Mouse (Mus musculus) cerebellum, postnatal 25 days (tissue): ENCODE measurements at regions not wholly inside any gene's neighbourhood (a gene's known extent, or its start where the extent isn't known, plus 50 kb on each side); places are given as distances from the start of the nearest gene placed in this dataset.

ENCODE experiments used
- DNase-seq, 2 experiments: peaks; one replicate each; pipeline ENCODE4 v3.0.0; 2021; ENCODE audit warnings: mixed read lengths in 2 of 2

- DNase-seq, result no peak
These were observed 73.4 kb downstream of the Tm4sf1 start for GRCm38 (mm10) chr3:57228400-57228799.

- DNase-seq, result no peak
These were observed 78.0 kb downstream of the Tm4sf1 start for GRCm38 (mm10) chr3:57223773-57224172.

- no peak for DNase-seq
These were observed 79.4 kb downstream of the Tm4sf1 start for GRCm38 (mm10) chr3:57222318-57222914.

GRCm38 (mm10) chr3:57218431-57218830, 83.4 kb downstream of the Tm4sf1 start:
- no peak for DNase-seq

- peak; percentile 37 to 71 for DNase-seq
These were observed 97.6 kb downstream of the Tm4sf1 start for GRCm38 (mm10) chr3:57204066-57204723.

- peak in 1 of 2 experiments; percentile 9 for DNase-seq
These were observed 98.4 kb downstream of the Tm4sf1 start for GRCm38 (mm10) chr3:57203418-57203817.

GRCm38 (mm10) chr3:57181587-57181986, 120.2 kb downstream of the Tm4sf1 start:
- DNase-seq, result peak in 1 of 2 experiments; percentile 15

GRCm38 (mm10) chr3:57153177-57153948, 148.4 kb downstream of the Tm4sf1 start:
- DNase-seq, result no peak

GRCm38 (mm10) chr3:57149156-57149555, 152.6 kb downstream of the Tm4sf1 start:
- DNase-seq, result no peak

GRCm38 (mm10) chr3:57136847-57137246, 164.9 kb downstream of the Tm4sf1 start:
- DNase-seq, result peak; percentile 10 to 23

- no peak for DNase-seq
These were observed 173.2 kb downstream of the Tm4sf1 start for GRCm38 (mm10) chr3:57128606-57129005.

- DNase-seq, result no peak
These were observed 175.8 kb downstream of the Tm4sf1 start for GRCm38 (mm10) chr3:57125792-57126485.

GRCm38 (mm10) chr3:57118016-57118415, 183.8 kb downstream of the Tm4sf1 start:
- no peak for DNase-seq

GRCm38 (mm10) chr3:57102254-57102653, 199.5 kb downstream of the Tm4sf1 start:
- DNase-seq, result no peak

GRCm38 (mm10) chr3:57100515-57100914, 201.3 kb downstream of the Tm4sf1 start:
- no peak for DNase-seq

- DNase-seq, result no peak
These were observed 206.9 kb downstream of the Tm4sf1 start for GRCm38 (mm10) chr3:57094936-57095335.

GRCm38 (mm10) chr3:57093201-57093940, 208.4 kb downstream of the Tm4sf1 start:
- DNase-seq, result no peak

- no peak for DNase-seq
These were observed 227.3 kb downstream of the Tm4sf1 start for GRCm38 (mm10) chr3:57074516-57074915.

- DNase-seq, result no peak
These were observed 227.8 kb downstream of the Tm4sf1 start for GRCm38 (mm10) chr3:57073962-57074506.

GRCm38 (mm10) chr3:57033021-57033420, 268.8 kb downstream of the Tm4sf1 start:
- DNase-seq, result no peak

GRCm38 (mm10) chr3:57018171-57018570, 283.6 kb downstream of the Tm4sf1 start:
- DNase-seq, result no peak

- no peak for DNase-seq
These were observed 320.5 kb downstream of the Tm4sf1 start for GRCm38 (mm10) chr3:56981305-56981660.
